Mouse (Mus musculus) small intestine, adult 2 months (tissue): ENCODE data around the gene Gm20388. TPM values are rescaled to one million over a fixed set of nuclear protein-coding genes. Genes with fewer than 3 reads are reported as not detected.
"Not testable (repeated sequence)": the region's sequence is repeated elsewhere in the genome, so short reads cannot be mapped to it uniquely, and the experiment has no call there.

Experiments
- H3K27ac ChIP-seq: fragments of 200-500 bp; 2 replicates; pipeline ENCODE4 v1.5.1; 2012; ENCODE audit warnings: low read depth, low read length, control low read depth, inconsistent platforms; ENCODE audit not compliant: insufficient read depth
- H3K27me3 ChIP-seq: fragments of 200-500 bp; 2 replicates; pipeline ENCODE4 v1.6.1; 2012; ENCODE audit warnings: mild to moderate bottlenecking, moderate library complexity, low read length, inconsistent platforms; ENCODE audit not compliant: control insufficient read depth, insufficient read depth
- H3K36me3 ChIP-seq: fragments of 200-500 bp; 2 replicates; pipeline ENCODE4 v1.6.1; 2012; ENCODE audit warnings: mild to moderate bottlenecking, low read length, control low read depth, inconsistent platforms; ENCODE audit not compliant: control insufficient read depth, insufficient read depth
- H3K4me1 ChIP-seq: fragments of 200-500 bp; 2 replicates; pipeline ENCODE4 v1.6.1; 2012; ENCODE audit warnings: low read length, inconsistent platforms, mixed read lengths; ENCODE audit not compliant: control insufficient read depth, insufficient read depth, insufficient read length
- H3K4me3 ChIP-seq: fragments of 200-500 bp; 2 replicates; pipeline ENCODE4 v1.5.1; 2012; ENCODE audit warnings: low read depth, mild to moderate bottlenecking, control low read depth, inconsistent platforms, low read length, moderate library complexity
- CTCF ChIP-seq: fragments of 200-500 bp; IDR thresholded peaks from 2 replicates; pipeline ENCODE4 v1.5.1; 2012; ENCODE audit warnings: low read depth, mild to moderate bottlenecking, control low read depth, inconsistent platforms, low read length, moderate library complexity, mixed read lengths; ENCODE audit not compliant: insufficient replicate concordance, insufficient read length; ENCODE audit errors: extremely low read depth
- POLR2A ChIP-seq: fragments of 200-500 bp; IDR thresholded peaks from 2 replicates; pipeline ENCODE4 v1.6.1; 2012; ENCODE audit warnings: low read depth, mild to moderate bottlenecking, control low read depth, inconsistent platforms, low read length, moderate library complexity
- WGBS: fragments of 180-500 bp; shearing (Covaris S2); methylation state at CpG from one replicate; pipeline ENCODE4 v1.1.7; 2018; 5-methylcytosine and 5-hydroxymethylcytosine counted together
- polyA plus RNA-seq: library from polyadenylated mRNA; depleted of rRNA; stranded (reverse); fragments of >200 nt; gene quantifications from 2 replicates; pipeline ENCODE4 v1.2.3, GENCODE M21; 2012

The Gm20388 gene
- polyA plus RNA-seq, 1 experiment: 37.3 TPM

DNA sequence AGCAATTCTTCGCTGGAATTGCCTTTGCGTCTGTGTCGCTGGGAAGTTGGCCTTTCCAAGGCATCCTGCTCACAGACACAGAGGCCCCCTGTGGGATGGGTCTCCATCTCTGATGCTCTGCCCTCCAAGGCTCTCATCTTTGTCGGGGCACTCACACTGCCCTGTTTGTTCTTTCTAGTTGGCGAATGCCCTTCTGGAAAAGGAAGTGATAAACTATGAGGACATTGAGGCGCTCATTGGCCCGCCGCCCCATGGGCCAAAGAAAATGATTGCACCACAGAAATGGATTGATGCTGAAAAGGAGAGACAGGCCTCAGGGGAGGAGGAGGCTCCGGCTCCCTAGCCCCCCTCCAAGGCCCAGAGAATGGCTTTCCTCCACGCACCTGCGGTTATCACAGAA, 3186.6 kb downstream of the Gm20388 start:
- no peaks in the 10 kb centered on the region for H3K27me3 ChIP-seq
- peaks cover 38% of the 10 kb centered on the region for H3K36me3 ChIP-seq
- TF ChIP-seq CTCF: no peak
- no peak for TF ChIP-seq POLR2A
- no peaks in the 10 kb centered on the region for H3K4me1 ChIP-seq
- H3K4me3 ChIP-seq: no peak overlapping the region
- WGBS: 80% methylated on average over 11 of the region's 11 CpGs
- H3K27ac ChIP-seq: no peak overlapping the region

DNA sequence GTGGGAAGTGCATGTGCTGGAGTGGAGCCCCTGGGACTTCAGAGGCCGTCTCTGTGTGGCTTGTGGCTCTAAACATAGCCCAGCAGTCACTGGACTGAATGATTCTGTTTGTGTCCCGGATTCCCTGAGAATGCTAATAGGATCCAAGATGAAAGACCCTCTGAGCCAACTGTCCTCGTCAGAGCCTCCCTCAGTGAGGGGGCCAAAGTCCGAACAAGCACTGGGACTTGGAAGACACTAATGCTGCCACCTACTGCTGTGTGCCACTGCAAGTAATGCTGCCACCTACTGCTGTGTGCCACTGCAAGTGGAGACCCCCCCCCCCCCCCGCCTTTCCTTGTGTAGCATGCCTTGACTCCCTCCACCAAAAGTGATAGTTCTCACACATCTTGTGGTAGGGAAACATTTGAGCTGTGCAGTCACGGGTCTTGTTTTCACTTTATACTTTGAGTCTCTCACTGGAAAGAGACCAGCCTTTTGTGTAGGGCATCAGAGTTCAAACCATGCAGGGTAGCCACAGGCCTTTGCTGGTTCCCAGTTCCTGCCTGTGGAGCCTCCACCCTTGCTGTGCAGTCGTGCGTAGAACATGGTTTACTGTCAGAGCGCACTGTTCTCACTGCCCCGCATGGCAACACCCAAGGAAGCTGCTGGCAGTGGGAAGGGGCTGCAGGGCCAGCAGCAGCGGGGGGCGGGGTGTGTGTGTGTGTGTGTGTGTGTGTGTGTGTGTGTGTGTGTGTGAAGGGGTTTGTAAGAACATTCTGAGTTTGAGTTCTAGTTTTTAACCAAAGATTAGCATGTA, 3187.3 kb downstream of the Gm20388 start:
- no peaks in the 10 kb centered on the region for H3K27me3 ChIP-seq
- H3K4me3 ChIP-seq: no peak overlapping the region
- no peaks in the 10 kb centered on the region for H3K4me1 ChIP-seq
- TF ChIP-seq CTCF (no peak), POLR2A (no peak)
- peaks cover 36% of the 10 kb centered on the region for H3K36me3 ChIP-seq
- WGBS: 78% methylated on average over 12 of the region's 12 CpGs
- H3K27ac ChIP-seq: no peak overlapping the region

DNA sequence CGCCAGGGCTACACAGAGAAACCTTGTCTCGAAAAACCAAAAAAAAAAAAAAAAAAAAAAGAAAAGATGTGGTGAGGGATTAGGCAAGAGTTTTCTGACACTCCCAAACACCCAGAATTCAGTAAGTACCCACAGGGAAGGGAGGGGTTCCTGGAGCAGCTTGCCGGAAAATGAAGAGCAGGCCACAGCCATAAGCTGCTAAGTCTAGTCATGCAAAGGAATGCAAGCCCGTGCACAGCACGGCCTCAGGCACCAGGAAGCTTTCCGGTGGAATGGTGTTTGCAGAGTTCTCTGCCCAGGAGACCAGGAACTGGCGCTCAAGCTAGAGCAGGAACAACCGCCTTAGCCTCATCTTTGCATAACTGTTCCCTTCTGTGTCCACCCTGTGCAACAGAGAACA, 3189.6 kb downstream of the Gm20388 start:
- Histone ChIP-seq H3K4me1 (no peaks in the 10 kb centered on the region), H3K27me3 (no peaks in the 10 kb centered on the region), H3K27ac (no peak overlapping the region), H3K36me3 (peaks cover 34% of the 10 kb centered on the region), H3K4me3 (no peak overlapping the region)
- 53% methylated on average over 8 of the region's 8 CpGs for WGBS
- TF ChIP-seq POLR2A (no peak), CTCF (no peak)

DNA sequence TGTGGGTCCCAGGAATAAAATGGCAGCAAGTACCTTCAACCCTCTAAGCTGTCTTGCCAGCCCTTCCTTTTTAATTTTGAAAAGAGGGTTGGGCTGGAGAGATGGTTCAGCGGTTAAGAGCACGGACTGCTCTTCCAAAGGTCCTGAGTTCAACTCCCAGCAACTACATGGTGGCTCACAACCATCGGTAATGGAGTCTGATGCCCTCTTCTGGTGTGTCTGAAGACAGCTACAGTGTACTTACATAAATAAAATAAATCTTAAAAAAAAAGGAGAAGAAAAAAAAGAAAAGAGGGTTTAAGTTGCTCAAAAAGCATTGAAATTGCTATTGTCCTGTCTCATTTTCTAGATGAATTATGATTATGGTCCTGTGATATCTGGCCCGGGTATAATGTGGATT, 3190.6 kb downstream of the Gm20388 start:
- WGBS: 69% methylated on average over 4 of the region's 4 CpGs
- Histone ChIP-seq H3K36me3 (peaks cover 34% of the 10 kb centered on the region), H3K27ac (no peak overlapping the region), H3K4me3 (no peak overlapping the region), H3K4me1 (no peaks in the 10 kb centered on the region), H3K27me3 (no peaks in the 10 kb centered on the region)
- TF ChIP-seq POLR2A (no peak), CTCF (no peak)

DNA sequence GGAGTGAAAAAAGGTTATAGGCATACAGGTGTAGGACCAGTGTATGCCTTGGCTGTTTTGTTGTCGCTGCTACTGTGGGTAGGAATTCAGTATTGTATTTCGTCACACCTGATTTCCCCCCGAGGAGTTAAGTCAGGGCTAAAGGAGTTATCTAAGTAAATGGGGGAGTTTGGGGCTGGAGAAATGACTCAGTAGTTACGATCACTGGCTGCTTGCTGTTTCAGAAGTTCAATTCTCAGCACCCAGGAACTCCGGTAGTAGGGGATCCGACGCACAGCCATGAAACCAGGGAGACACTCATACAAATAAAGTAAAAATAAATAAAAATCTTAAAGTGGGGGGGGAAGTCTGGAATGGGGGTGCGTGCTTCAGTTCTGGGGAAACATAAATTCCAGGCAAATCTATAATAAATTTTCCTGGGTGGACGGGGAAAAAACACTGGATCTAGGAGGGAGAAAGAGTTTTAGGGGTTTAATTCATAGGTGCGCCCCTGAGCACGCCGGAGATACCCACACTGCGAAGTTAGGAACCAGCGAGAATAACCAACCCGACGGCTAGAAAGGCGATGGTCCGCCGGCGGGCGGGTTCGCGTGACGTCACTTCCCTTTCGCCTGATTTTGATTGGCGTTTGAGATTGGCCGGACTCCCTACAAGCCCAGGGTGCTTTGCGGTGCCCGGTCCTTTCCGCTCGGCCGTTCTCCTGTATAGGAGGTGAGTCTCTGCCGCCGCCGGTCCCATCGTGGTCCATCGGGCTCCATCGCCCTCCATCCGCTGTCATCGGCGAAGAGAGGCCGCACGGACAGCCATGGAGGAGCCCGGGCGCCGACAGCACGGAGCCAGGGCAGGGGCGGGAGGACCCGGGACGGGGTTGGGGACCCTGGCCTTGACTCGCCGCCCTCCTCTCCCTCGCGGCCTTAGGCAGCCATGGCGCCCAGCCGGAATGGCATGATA, 3191.4 kb downstream of the Gm20388 start, which contains the start of gene Rpl13:
Gene Rpl13 (plus strand): TSS at position 616 of the 951 bp plus-strand sequence.
- under 1% methylated on average over 56 of the region's 56 CpGs for whole genome bisulfite sequencing
- H3K27me3 ChIP-seq: no peaks in the 10 kb centered on the region
- H3K36me3 ChIP-seq: peaks cover 34% of the 10 kb centered on the region
- TF ChIP-seq POLR2A (peak; percentile 94; the same call in 1 of the 2 replicates), CTCF (no peak)
- H3K27ac ChIP-seq: peak within 1 kb of the TSS; percentile 57
- H3K4me3 ChIP-seq: peak within 1 kb of the TSS; percentile 89
- no peaks in the 10 kb centered on the region for H3K4me1 ChIP-seq

DNA sequence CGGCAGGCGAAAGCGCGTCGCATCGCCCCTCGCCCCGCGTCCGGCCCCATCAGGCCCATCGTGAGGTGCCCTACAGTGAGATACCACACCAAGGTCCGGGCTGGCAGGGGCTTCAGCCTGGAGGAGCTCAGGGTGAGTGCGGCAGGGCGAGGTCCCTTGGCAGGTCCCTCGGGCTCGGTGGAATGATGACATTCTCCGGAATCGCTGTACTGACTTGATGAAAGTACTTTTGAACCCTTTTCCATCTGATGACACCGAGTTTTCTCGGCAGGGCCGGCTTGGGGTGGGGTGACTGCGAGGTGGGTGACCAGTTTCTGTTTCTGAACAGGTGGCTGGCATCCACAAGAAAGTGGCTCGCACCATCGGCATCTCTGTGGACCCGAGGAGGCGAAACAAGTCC, 3192.2 kb downstream of the Gm20388 start:
- not testable (repeated sequence) for H3K4me1 ChIP-seq, H3K27me3 ChIP-seq
- Histone ChIP-seq H3K27ac (peak overlapping the region; percentile 57; the same call in 1 of the 2 replicates), H3K36me3 (peaks cover 26% of the 10 kb centered on the region), H3K4me3 (peak overlapping the region; percentile 89)
- 0% methylated on average over 26 of the region's 26 CpGs for WGBS

DNA sequence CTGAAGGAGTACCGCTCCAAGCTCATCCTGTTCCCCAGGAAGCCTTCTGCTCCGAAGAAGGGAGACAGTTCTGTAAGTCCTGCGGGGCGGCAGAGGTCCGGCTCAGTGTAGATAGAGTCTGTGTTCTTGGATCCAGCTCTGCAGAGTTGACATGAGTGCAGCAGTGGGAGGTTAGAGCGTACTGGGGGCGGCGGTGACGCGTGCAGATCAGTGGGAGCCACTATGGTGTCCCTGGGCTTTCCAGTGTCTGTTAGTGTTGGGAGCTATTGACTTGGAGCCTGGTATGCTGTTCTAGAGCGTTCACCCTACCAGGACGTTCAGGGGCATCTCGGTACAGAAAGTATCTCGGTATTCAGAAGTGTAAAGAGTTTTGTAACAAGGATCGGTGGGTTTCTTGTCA, 3192.6 kb downstream of the Gm20388 start:
- WGBS: 2% methylated on average over 15 of the region's 15 CpGs
- H3K36me3 ChIP-seq: peaks cover 23% of the 10 kb centered on the region
- peak overlapping the region; percentile 89 for H3K4me3 ChIP-seq
- no peaks in the 10 kb centered on the region for H3K27me3 ChIP-seq
- TF ChIP-seq POLR2A (no peak), CTCF (no peak)
- H3K4me1 ChIP-seq: no peaks in the 10 kb centered on the region
- H3K27ac ChIP-seq: no peak overlapping the region
